Mouse (Mus musculus) left cerebral cortex, postnatal 14 days (tissue): Measurements from ENCODE around the gene Otub2. TPM values are rescaled to one million over a fixed set of nuclear protein-coding genes. Genes with fewer than 3 reads are reported as not detected.

Experiments
- DNase-seq, 2 experiments: peaks; one replicate each; pipeline ENCODE4 v3.0.0; 2021 to 2022; ENCODE audit warnings: low spot score in 2 of 2, mixed read lengths in 1 of 2
- intact Hi-C: fragments of 180-260 bp; cut with DNase I; formaldehyde crosslinking; loops from one replicate; pipeline ENCODE4 v1.15.1; 2025
- long read RNA-seq, 2 experiments: library from polyadenylated mRNA; stranded (forward); transcript quantifications; one replicate each; pipeline ENCODE4 v2.0.0; 2021
- total RNA-seq, 2 experiments: library from RNA; stranded (reverse); gene quantifications; 2 replicates each; pipeline ENCODE4 v1.2.3; 2021

Otub2 gene
- 10 to 100 TPM; 26.3 to 33.2 TPM for total RNA-seq
- long read RNA-seq, experiment 1, transcript Otub2-201 (6 exons, 2,791 nt) = major isoform, 39 of 66 reads
- long read RNA-seq, experiment 1, partial matches to known transcripts = 2 of 66 reads
- long read RNA-seq, experiment 1, other reads (novel, unspliced or antisense) = 23 of 66 reads
- long read RNA-seq, experiment 2, transcript Otub2-201 (6 exons, 2,791 nt) = major isoform, 47 of 72 reads
- long read RNA-seq, experiment 2, partial matches to known transcripts = 11 of 72 reads
- long read RNA-seq, experiment 2, other reads (novel, unspliced or antisense) = 12 of 72 reads

- intact Hi-C loops = no loop called here
- peak; percentile 97 to 98 for DNase-seq
These were observed at the start of gene Otub2 for GRCm38 (mm10) chr12:103388505-103389347. TSS of gene Otub2 (plus strand) at chr12:103388682.

GRCm38 (mm10) chr12:103341212-103341611 is 47.3 kb upstream of the Otub2 start:
- no peak for DNase-seq
- intact Hi-C loops = no loop called here

- intact Hi-C loops = no loop called here
- DNase-seq = peak in 1 of 2 experiments; percentile 40
These were observed 45.0 kb upstream of the Otub2 start for GRCm38 (mm10) chr12:103343456-103343855.

GRCm38 (mm10) chr12:103344934-103345333 is 43.5 kb upstream of the Otub2 start:
- intact Hi-C loops = no loop called here
- DNase-seq = no peak

GRCm38 (mm10) chr12:103346945-103347344 is 41.5 kb upstream of the Otub2 start:
- no peak for DNase-seq
- intact Hi-C loops = no loop called here

GRCm38 (mm10) chr12:103347406-103347805 is 41.1 kb upstream of the Otub2 start:
- no peak for DNase-seq

GRCm38 (mm10) chr12:103348506-103348905 is 40.0 kb upstream of the Otub2 start:
- peak; percentile 85 to 92 for DNase-seq
- intact Hi-C loops = loop anchor here (2.0 kb wide), 1 partner anchor 24 kb away; no protein-coding TSS in a partner anchor

More at GRCm38 (mm10) chr12:103347406-103347805, 41.1 kb upstream of the Otub2 start:
- intact Hi-C loops = no loop called here

GRCm38 (mm10) chr12:103352735-103353134 is 35.7 kb upstream of the Otub2 start:
- intact Hi-C loops = no loop called here
- DNase-seq = no peak

- DNase-seq = peak; percentile 46 to 77
- intact Hi-C loops = no loop called here
These were observed 34.9 kb upstream of the Otub2 start for GRCm38 (mm10) chr12:103353538-103353937.

GRCm38 (mm10) chr12:103355746-103356414 is 32.6 kb upstream of the Otub2 start, which contains the start of gene Asb2:
TSS of gene Asb2 (minus strand) at chr12:103356001.
- DNase-seq = no peak
- intact Hi-C loops = no loop called here

- intact Hi-C loops = no loop called here
- no peak for DNase-seq
These were observed 32.1 kb upstream of the Otub2 start for GRCm38 (mm10) chr12:103356415-103356748.

- intact Hi-C loops = no loop called here
- DNase-seq = no peak
These were observed 30.3 kb upstream of the Otub2 start for GRCm38 (mm10) chr12:103358216-103358615.

- no peak for DNase-seq
- intact Hi-C loops = no loop called here
These were observed 29.3 kb upstream of the Otub2 start for GRCm38 (mm10) chr12:103358951-103359801.

- DNase-seq = no peak
- intact Hi-C loops = no loop called here
These were observed 27.7 kb upstream of the Otub2 start for GRCm38 (mm10) chr12:103360812-103361211.

GRCm38 (mm10) chr12:103361539-103362307 is 26.8 kb upstream of the Otub2 start:
- intact Hi-C loops = no loop called here
- DNase-seq = no peak

- no peak for DNase-seq
- intact Hi-C loops = no loop called here
These were observed 26.1 kb upstream of the Otub2 start for GRCm38 (mm10) chr12:103362336-103362735.

- DNase-seq = no peak
- intact Hi-C loops = loop anchor here (5.0 kb wide), 1 partner anchor 45 kb away; no protein-coding TSS in a partner anchor
These were observed 21.3 kb upstream of the Otub2 start for GRCm38 (mm10) chr12:103367171-103367570.

- intact Hi-C loops = loop anchor here (5.0 kb wide), 1 partner anchor 45 kb away; no protein-coding TSS in a partner anchor
- DNase-seq = peak; percentile 87
These were observed 20.7 kb upstream of the Otub2 start for GRCm38 (mm10) chr12:103367620-103368325.
